Mouse (Mus musculus): ENCODE measurements around the gene Ccdc7a.

- TF ChIP-seq POLR2A (IDR thresholded peaks at IDR 0.05; ENCODE audit: insufficient read depth, low read depth, low read length) (no peak), CTCF (IDR thresholded peaks at IDR 0.05) (no peak), EP300 (IDR thresholded peaks at IDR 0.05; ENCODE audit: insufficient read depth, low read depth, low read length) (no peak)
Measured at GRCm38 (mm10) chr8:128686429-128686990, 378.8 kb downstream of the Ccdc7a start.

Data from heart, adult 2 months (tissue).